In genomic region chr1:177716448-177716847, GRCm38 (mm10) we compare ENCODE assay signal across 23 mouse cellular contexts. TPM values are rescaled to one million over a fixed set of nuclear protein-coding genes. Genes with fewer than 3 reads are reported as not detected.
DNase-seq lines count a peak whose midpoint lies in the region; ATAC-seq and TF ChIP-seq lines count a peak whose summit lies in the region.
"Had no signal": no experiment of that assay in that cellular context is flagged by ENCODE, and none has a peak within 500 bp of the region (broad histone marks: within the 10 kb centered on the region; RNA-seq: fewer than 3 reads in every experiment).

No protein-coding gene starts in this region.

- no peaks in the 10 kb centered on the region for H3K27me3 ChIP-seq in intestine, embryonic 14.5 days (replicated peaks; ENCODE audit: control insufficient read depth, insufficient read depth, low read length)
- no peaks in the 10 kb centered on the region for H3K27me3 ChIP-seq in intestine, embryonic 15.5 days (replicated peaks)
- no peaks in the 10 kb centered on the region for H3K27me3 ChIP-seq in liver, embryonic 13.5 days
- no peaks in the 10 kb centered on the region for H3K27me3 ChIP-seq in liver, postnatal 0 days (ENCODE audit: insufficient read depth, low read length)
- H3K27me3 ChIP-seq: heart, embryonic 13.5 days; hindbrain, embryonic 15.5 days; Patski had no signal

- H3K4me2 ChIP-seq in intestine, embryonic 14.5 days (ENCODE audit: low read length): no peak overlapping the region
- no peak overlapping the region for H3K4me2 ChIP-seq in intestine, embryonic 15.5 days (replicated peaks)
- peak overlapping the region; percentile 28 for H3K4me2 ChIP-seq in liver, embryonic 13.5 days
- H3K4me2 ChIP-seq in liver, postnatal 0 days (ENCODE audit: low read depth, low read length): no peak overlapping the region
- H3K4me2 ChIP-seq: forebrain, embryonic 13.5 days; heart, embryonic 13.5 days; hindbrain, embryonic 15.5 days had no signal

- H3K9ac ChIP-seq in intestine, embryonic 14.5 days (ENCODE audit: low read length): no peak overlapping the region
- H3K9ac ChIP-seq in intestine, embryonic 15.5 days: no peak overlapping the region
- H3K9ac ChIP-seq in liver, embryonic 13.5 days: no peak overlapping the region
- no peak overlapping the region for H3K9ac ChIP-seq in liver, postnatal 0 days (replicated peaks)
- H3K9ac ChIP-seq: forebrain, embryonic 13.5 days; heart, embryonic 13.5 days; hindbrain, embryonic 15.5 days had no signal

- TF ChIP-seq CTCF in liver, postnatal 0 days (IDR thresholded peaks at IDR 0.05; ENCODE audit: low read depth): no peak

- no peak overlapping the region for H3K27ac ChIP-seq in intestine, embryonic 14.5 days (ENCODE audit: low read depth)
- no peak overlapping the region for H3K27ac ChIP-seq in intestine, embryonic 15.5 days
- peak overlapping the region; percentile 58; the same call in 1 of the 2 replicates for H3K27ac ChIP-seq in liver, embryonic 13.5 days
- H3K27ac ChIP-seq in liver, postnatal 0 days (ENCODE audit: low read depth): no peak overlapping the region
- H3K27ac ChIP-seq: embryonic facial prominence, embryonic 10.5 days; forebrain, embryonic 13.5 days; heart, embryonic 13.5 days; hindbrain, embryonic 15.5 days had no signal

- no peaks in the 10 kb centered on the region for H3K4me1 ChIP-seq in intestine, embryonic 14.5 days (replicated peaks; ENCODE audit: control insufficient read depth, insufficient read depth, low read length)
- H3K4me1 ChIP-seq in intestine, embryonic 15.5 days (replicated peaks): no peaks in the 10 kb centered on the region
- H3K4me1 ChIP-seq in liver, embryonic 13.5 days (replicated peaks): peaks cover 27% of the 10 kb centered on the region
- H3K4me1 ChIP-seq in liver, postnatal 0 days (ENCODE audit: insufficient read depth): peaks cover 5% of the 10 kb centered on the region; the same call in 1 of the 2 replicates
- H3K4me1 ChIP-seq: hindbrain, embryonic 15.5 days had no signal

- no peak overlapping the region for H3K4me3 ChIP-seq in intestine, embryonic 14.5 days (ENCODE audit: low read depth, low read length)
- H3K4me3 ChIP-seq in intestine, embryonic 15.5 days (replicated peaks): no peak overlapping the region
- H3K4me3 ChIP-seq in liver, embryonic 13.5 days (replicated peaks): no peak overlapping the region
- no peak overlapping the region for H3K4me3 ChIP-seq in liver, postnatal 0 days (ENCODE audit: low read depth, low read length)
- H3K4me3 ChIP-seq: embryonic facial prominence, embryonic 10.5 days; forebrain, embryonic 13.5 days; heart, embryonic 13.5 days; hindbrain, embryonic 15.5 days had no signal

- no peak for TF ChIP-seq EP300 in liver, postnatal 0 days (IDR thresholded peaks at IDR 0.05; ENCODE audit: low read depth)

- H3K9me3 ChIP-seq in intestine, embryonic 14.5 days (ENCODE audit: control insufficient read depth, low read length): no peaks in the 10 kb centered on the region
- no peaks in the 10 kb centered on the region for H3K9me3 ChIP-seq in intestine, embryonic 15.5 days
- no peaks in the 10 kb centered on the region for H3K9me3 ChIP-seq in liver, embryonic 13.5 days (replicated peaks)
- no peaks in the 10 kb centered on the region for H3K9me3 ChIP-seq in liver, postnatal 0 days (ENCODE audit: low read length)
- H3K9me3 ChIP-seq: embryonic facial prominence, embryonic 10.5 days; forebrain, embryonic 13.5 days; heart, embryonic 13.5 days; hindbrain, embryonic 15.5 days had no signal

- WGBS in intestine, embryonic 14.5 days: 83% methylated on average over 3 of the region's 3 CpGs
- WGBS in intestine, embryonic 15.5 days: 76% methylated on average over 3 of the region's 3 CpGs
- 30% methylated on average over 3 of the region's 3 CpGs for WGBS in liver, embryonic 13.5 days (ENCODE audit: insufficient replicate concordance)
- 64% methylated on average over 3 of the region's 3 CpGs for WGBS in liver, postnatal 0 days (ENCODE audit: insufficient replicate concordance)

- ATAC-seq in intestine, embryonic 14.5 days (replicated peaks; ENCODE audit: low FRiP score, low TSS enrichment, low read depth): no peak
- ATAC-seq in intestine, embryonic 15.5 days: no peak
- peak; percentile 84 for ATAC-seq in liver, embryonic 13.5 days (ENCODE audit: low read depth)
- peak; percentile 78 for ATAC-seq in liver, postnatal 0 days
- ATAC-seq in CD4-positive, CD25-positive, alpha-beta regulatory T cell, adult 4 months: no peak
- ATAC-seq: activated CD4-positive, CD25-positive, alpha-beta regulatory T cell, adult 4 months; forebrain, embryonic 13.5 days; Patski had no signal

- H3K36me3 ChIP-seq in intestine, embryonic 14.5 days (ENCODE audit: control insufficient read depth, insufficient read depth, low read length): no peaks in the 10 kb centered on the region
- no peaks in the 10 kb centered on the region for H3K36me3 ChIP-seq in intestine, embryonic 15.5 days
- H3K36me3 ChIP-seq in liver, embryonic 13.5 days: no peaks in the 10 kb centered on the region
- H3K36me3 ChIP-seq in liver, postnatal 0 days (replicated peaks; ENCODE audit: insufficient read depth, low read length): no peaks in the 10 kb centered on the region
- H3K36me3 ChIP-seq: embryonic facial prominence, embryonic 10.5 days; heart, embryonic 13.5 days; hindbrain, embryonic 15.5 days had no signal

- peak; percentile 18 for DNase-seq in intestine, embryonic 14.5 days (ENCODE audit: low spot score)
- DNase-seq in liver, embryonic 13.5 days: peak; percentile 22
- no peak for DNase-seq in liver, postnatal 0 days
- no peak for DNase-seq in kidney, postnatal 14 days
- no peak for DNase-seq in frontal cortex, postnatal 36 days (ENCODE audit: low spot score in 2 of 2)
- DNase-seq: adrenal gland, adult 2 months; adrenal gland, postnatal 25 days; B cell, adult 2 months; cerebellum, adult 11-12 months; cerebellum, adult 9-10 months; gastrocnemius, postnatal 36 days; heart, adult 11 months; heart, postnatal 36 days had no signal

RNA-seq across cellular contexts. Expression of gene 1700016C15Rik, which starts 13.2 kb away (rescaled TPM):
- not detected in 2 replicates for polyA plus RNA-seq in intestine, embryonic 14.5 days (2014; fragmentation: Nextera tagmentation; extraction: Ambion mirVana)
- polyA plus RNA-seq in intestine, embryonic 15.5 days (2015; fragmentation: Nextera tagmentation; extraction: Ambion mirVana): 0.19 TPM in 1 of 2 replicates, not detected in the other
- polyA plus RNA-seq in liver, embryonic 13.5 days (2015; fragmentation: Nextera tagmentation; extraction: Ambion mirVana): not detected in 2 replicates
- not detected in 2 replicates for polyA plus RNA-seq in liver, postnatal 0 days (2015; fragmentation: Nextera tagmentation; extraction: Ambion mirVana)
- not detected for polyA plus RNA-seq in CD4-positive, CD25-positive, alpha-beta regulatory T cell, adult 4 months (2017; shearing (Covaris generic))
- polyA plus RNA-seq: adrenal gland, adult 2 months; embryonic facial prominence, embryonic 10.5 days; forebrain, embryonic 13.5 days; heart, embryonic 13.5 days; heart, postnatal 0 days; hindbrain, embryonic 11.5 days had no signal

Comparison
In these comparisons a context has a peak if more than half of its experiments do, and no peak if none do; other contexts are left out.
1. DNase-seq: peak in intestine, embryonic 14.5 days (single experiment) and liver, embryonic 13.5 days (single experiment); none in liver, postnatal 0 days (single experiment), kidney, postnatal 14 days (single experiment) and frontal cortex, postnatal 36 days (0 of 2).
2. ATAC-seq: peak in liver, embryonic 13.5 days (single experiment) and liver, postnatal 0 days (single experiment); none in intestine, embryonic 14.5 days (single experiment), intestine, embryonic 15.5 days (single experiment) and CD4-positive, CD25-positive, alpha-beta regulatory T cell, adult 4 months (single experiment).